Mouse (Mus musculus) E14TG2a.4 (cell line): ENCODE measurements at regions not wholly inside any gene's neighbourhood (a gene's known extent, or its start where the extent isn't known, plus 50 kb on each side); places are given as distances from the start of the nearest gene placed in this dataset.

Experiments used
- CTCF ChIP-seq: conservative IDR thresholded peaks from 2 replicates; pipeline ENCODE4 v1.5.1; 2014; ENCODE audit warnings: low read length
- NANOG ChIP-seq: IDR thresholded peaks from 2 replicates; pipeline ENCODE4 v1.6.1; 2014; ENCODE audit warnings: borderline replicate concordance, low read length, mixed read lengths
- POU5F1 ChIP-seq: IDR thresholded peaks from 2 replicates; pipeline ENCODE4 v1.6.1; 2014; ENCODE audit warnings: low read length, borderline replicate concordance

DNA sequence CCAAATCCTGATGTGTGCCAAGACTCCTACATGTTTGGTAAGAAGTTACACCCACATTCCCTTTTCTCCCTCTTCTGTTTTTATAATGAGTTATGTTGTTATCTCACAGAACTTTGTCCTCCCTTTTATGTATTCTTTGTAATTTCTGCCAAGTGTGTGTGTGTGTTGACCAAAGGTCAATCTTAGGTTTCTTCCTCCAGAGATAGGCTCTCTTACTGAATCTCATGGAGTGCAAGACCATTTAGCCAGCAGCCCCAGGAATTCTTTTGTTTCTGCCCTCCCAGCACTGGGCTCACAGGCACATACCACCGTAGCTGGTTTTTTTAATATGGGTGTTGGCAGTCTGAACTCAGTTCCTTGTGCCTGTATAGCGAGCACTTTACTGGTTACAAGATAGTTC, 119.8 kb upstream of the Pmfbp1 start:
- TF ChIP-seq NANOG (no peak), CTCF (no peak), POU5F1 (no peak)
